Mouse (Mus musculus) heart, embryonic 12.5 days (tissue): Measurements from ENCODE around the gene Btbd9. TPM values are rescaled to one million over a fixed set of nuclear protein-coding genes. Genes with fewer than 3 reads are reported as not detected.
"Not testable (repeated sequence)": the region's sequence is repeated elsewhere in the genome, so short reads cannot be mapped to it uniquely, and the experiment has no call there.

Source experiments
- ATAC-seq: fragments of 200-750 bp; cut with Nextera tagmentation; 2 replicates; pipeline ENCODE4 v1.8.0; 2017; ENCODE audit warnings: moderate TSS enrichment, moderate library complexity; ENCODE audit not compliant: insufficient number of reproducible peaks, low FRiP score
- H3K27ac ChIP-seq: fragments of 300-500 bp; sonication (generic); 2 replicates; pipeline ENCODE4 v1.5.1; 2016; ENCODE audit warnings: mild to moderate bottlenecking, moderate library complexity; ENCODE audit not compliant: poor library complexity, severe bottlenecking
- H3K27me3 ChIP-seq: fragments of 300-500 bp; sonication (generic); replicated peaks from 2 replicates; pipeline ENCODE4 v1.6.1; 2016; ENCODE audit warnings: mild to moderate bottlenecking, moderate library complexity
- H3K36me3 ChIP-seq: fragments of 300-500 bp; sonication (generic); 2 replicates; pipeline ENCODE4 v1.6.1; 2016; ENCODE audit warnings: mild to moderate bottlenecking, moderate library complexity
- H3K4me1 ChIP-seq: fragments of 300-500 bp; sonication (generic); replicated peaks from 2 replicates; pipeline ENCODE4 v1.6.1; 2016; ENCODE audit warnings: mild to moderate bottlenecking
- H3K4me2 ChIP-seq: fragments of 300-500 bp; sonication (generic); 2 replicates; pipeline ENCODE4 v1.6.1; 2016; ENCODE audit warnings: mild to moderate bottlenecking, moderate library complexity
- H3K4me3 ChIP-seq: fragments of 300-500 bp; sonication (generic); 2 replicates; pipeline ENCODE4 v1.5.1; 2016; ENCODE audit warnings: mild to moderate bottlenecking
- H3K9ac ChIP-seq: fragments of 300-500 bp; sonication (generic); 2 replicates; pipeline ENCODE4 v1.6.1; 2016; ENCODE audit warnings: mild to moderate bottlenecking, moderate library complexity
- H3K9me3 ChIP-seq: fragments of 300-500 bp; sonication (generic); replicated peaks from 2 replicates; pipeline ENCODE4 v1.6.1; 2016; ENCODE audit warnings: mild to moderate bottlenecking, moderate library complexity
- WGBS: fragments of 180-500 bp; shearing (Covaris S2); methylation state at CpG from one replicate; pipeline ENCODE4 v1.1.7; 2016; 5-methylcytosine and 5-hydroxymethylcytosine counted together
- polyA plus RNA-seq: library from polyadenylated mRNA; unstranded; fragments of >200 nt; fragmentation: Nextera tagmentation; extraction: Ambion mirVana; gene quantifications from 2 replicates; pipeline ENCODE4 v1.2.1, GENCODE M21; 2016

The Btbd9 gene
- polyA plus RNA-seq, 1 experiment from 2014 or later, result 42.0 TPM

- no peak for ATAC-seq
- 51% methylated on average over 6 of the region's 6 CpGs for WGBS
- Histone ChIP-seq H3K4me3 (no peak overlapping the region), H3K9me3 (no peaks in the 10 kb centered on the region), H3K4me1 (peaks cover 23% of the 10 kb centered on the region), H3K27ac (no peak overlapping the region), H3K36me3 (peaks cover 8% of the 10 kb centered on the region), H3K27me3 (no peaks in the 10 kb centered on the region), H3K4me2 (no peak overlapping the region), H3K9ac (no peak overlapping the region)
These were observed 50.6 kb downstream of the Btbd9 start for GRCm38 (mm10) chr17:30525405-30526295.

GRCm38 (mm10) chr17:30524451-30524850, 51.8 kb downstream of the Btbd9 start:
- Histone ChIP-seq H3K4me1 (peaks cover 23% of the 10 kb centered on the region), H3K4me2 (no peak overlapping the region), H3K27ac (no peak overlapping the region), H3K9ac (no peak overlapping the region), H3K27me3 (no peaks in the 10 kb centered on the region), H3K36me3 (peaks cover 8% of the 10 kb centered on the region), H3K4me3 (no peak overlapping the region), H3K9me3 (no peaks in the 10 kb centered on the region)
- WGBS, result 72% methylated on average over 7 of the region's 7 CpGs
- ATAC-seq, result no peak

- ATAC-seq, result no peak
- Histone ChIP-seq H3K9me3 (peaks cover 4% of the 10 kb centered on the region; the same call in 1 of the 2 replicates), H3K4me2 (no peak overlapping the region), H3K9ac (no peak overlapping the region), H3K27me3 (no peaks in the 10 kb centered on the region), H3K4me3 (no peak overlapping the region), H3K27ac (no peak overlapping the region), H3K4me1 (peaks cover 23% of the 10 kb centered on the region), H3K36me3 (peaks cover 8% of the 10 kb centered on the region)
- 64% methylated on average over 2 of the region's 2 CpGs for whole genome bisulfite sequencing
These were observed 52.5 kb downstream of the Btbd9 start for GRCm38 (mm10) chr17:30523783-30524182.

DNA sequence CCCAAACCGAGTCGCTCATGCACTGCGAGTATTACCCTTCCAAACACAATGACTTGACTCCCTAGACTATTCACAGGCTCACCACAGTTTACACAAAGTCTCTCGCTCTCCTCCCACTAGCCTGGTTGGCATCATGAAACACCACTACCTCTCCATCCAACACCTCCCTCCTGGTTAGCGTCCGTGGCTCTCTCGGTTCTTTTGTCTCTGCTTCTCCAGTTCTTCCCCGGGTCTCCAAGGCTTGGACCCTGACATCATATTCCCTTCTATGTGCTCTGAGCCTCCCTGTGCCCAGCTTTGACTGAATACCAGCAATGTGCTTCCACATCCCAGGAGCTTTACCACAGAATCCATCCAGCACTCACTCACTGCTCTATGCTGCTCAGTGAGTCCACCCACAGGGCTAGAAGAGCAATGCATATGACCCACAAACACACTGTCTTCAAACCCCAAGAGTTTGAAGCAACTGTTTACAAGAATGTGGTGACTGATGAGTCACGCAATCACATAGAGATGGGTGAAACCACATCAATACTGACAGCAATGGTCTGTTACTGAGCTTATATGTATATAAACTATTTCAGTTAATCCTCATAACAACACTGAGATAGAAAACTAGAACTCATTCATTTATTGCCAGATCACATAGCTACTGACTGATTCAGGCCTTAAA, 53.7 kb downstream of the Btbd9 start:
- no peak overlapping the region for H3K4me3 ChIP-seq
- no peak overlapping the region for H3K9ac ChIP-seq
- H3K9me3 ChIP-seq, result peaks cover 7% of the 10 kb centered on the region; the same call in 1 of the 2 replicates
- H3K27ac ChIP-seq, result no peak overlapping the region
- no peak overlapping the region for H3K4me2 ChIP-seq
- H3K27me3 ChIP-seq, result no peaks in the 10 kb centered on the region
- 91% methylated on average over 9 of the region's 9 CpGs for WGBS
- no peak for ATAC-seq
- peaks cover 9% of the 10 kb centered on the region for H3K36me3 ChIP-seq
- H3K4me1 ChIP-seq, result peaks cover 23% of the 10 kb centered on the region

GRCm38 (mm10) chr17:30519172-30519512, 57.1 kb downstream of the Btbd9 start:
- H3K27me3 ChIP-seq, H3K27ac ChIP-seq, H3K9ac ChIP-seq, ATAC-seq, H3K4me2 ChIP-seq, H3K4me3 ChIP-seq, H3K9me3 ChIP-seq: not testable (repeated sequence)
- peaks cover 12% of the 10 kb centered on the region for H3K4me1 ChIP-seq
- 81% methylated on average over 2 of the region's 2 CpGs for WGBS
- H3K36me3 ChIP-seq, result peaks cover 21% of the 10 kb centered on the region

GRCm38 (mm10) chr17:30518431-30519171, 57.7 kb downstream of the Btbd9 start:
- no peak overlapping the region for H3K4me3 ChIP-seq
- no peak overlapping the region for H3K4me2 ChIP-seq
- no peaks in the 10 kb centered on the region for H3K27me3 ChIP-seq
- peaks cover 11% of the 10 kb centered on the region for H3K4me1 ChIP-seq
- ATAC-seq, result no peak
- H3K36me3 ChIP-seq, result peaks cover 21% of the 10 kb centered on the region
- peaks cover 7% of the 10 kb centered on the region; the same call in 1 of the 2 replicates for H3K9me3 ChIP-seq
- H3K9ac ChIP-seq, result no peak overlapping the region
- 78% methylated on average over 8 of the region's 8 CpGs for WGBS
- no peak overlapping the region for H3K27ac ChIP-seq

GRCm38 (mm10) chr17:30516580-30517340, 59.5 kb downstream of the Btbd9 start:
- Histone ChIP-seq H3K27ac (no peak overlapping the region), H3K4me3 (no peak overlapping the region), H3K4me1 (peaks cover 4% of the 10 kb centered on the region), H3K36me3 (peaks cover 27% of the 10 kb centered on the region), H3K4me2 (no peak overlapping the region), H3K27me3 (no peaks in the 10 kb centered on the region), H3K9ac (no peak overlapping the region), H3K9me3 (peaks cover 7% of the 10 kb centered on the region; the same call in 1 of the 2 replicates)
- ATAC-seq, result no peak
- WGBS, result 87% methylated on average over 10 of the region's 10 CpGs

- H3K4me2 ChIP-seq, result no peak overlapping the region
- H3K27me3 ChIP-seq, result no peaks in the 10 kb centered on the region; the same call in 1 of the 2 replicates
- no peak overlapping the region for H3K9ac ChIP-seq
- peaks cover 4% of the 10 kb centered on the region for H3K4me1 ChIP-seq
- 90% methylated on average over 8 of the region's 8 CpGs for WGBS
- peaks cover 7% of the 10 kb centered on the region; the same call in 1 of the 2 replicates for H3K9me3 ChIP-seq
- H3K4me3 ChIP-seq, result no peak overlapping the region
- no peak for ATAC-seq
- H3K36me3 ChIP-seq, result peaks cover 30% of the 10 kb centered on the region
- H3K27ac ChIP-seq, result no peak overlapping the region
These were observed 60.9 kb downstream of the Btbd9 start for GRCm38 (mm10) chr17:30515401-30515800.

- no peak overlapping the region for H3K9ac ChIP-seq
- no peak for ATAC-seq
- H3K27ac ChIP-seq, result no peak overlapping the region
- WGBS, result 92% methylated on average over 9 of the region's 9 CpGs
- no peaks in the 10 kb centered on the region; the same call in 1 of the 2 replicates for H3K27me3 ChIP-seq
- peaks cover 27% of the 10 kb centered on the region for H3K36me3 ChIP-seq
- H3K4me3 ChIP-seq, result no peak overlapping the region
- no peaks in the 10 kb centered on the region for H3K9me3 ChIP-seq
- peaks cover 24% of the 10 kb centered on the region for H3K4me1 ChIP-seq
- H3K4me2 ChIP-seq, result no peak overlapping the region
These were observed 63.3 kb downstream of the Btbd9 start for GRCm38 (mm10) chr17:30513034-30513433.

DNA sequence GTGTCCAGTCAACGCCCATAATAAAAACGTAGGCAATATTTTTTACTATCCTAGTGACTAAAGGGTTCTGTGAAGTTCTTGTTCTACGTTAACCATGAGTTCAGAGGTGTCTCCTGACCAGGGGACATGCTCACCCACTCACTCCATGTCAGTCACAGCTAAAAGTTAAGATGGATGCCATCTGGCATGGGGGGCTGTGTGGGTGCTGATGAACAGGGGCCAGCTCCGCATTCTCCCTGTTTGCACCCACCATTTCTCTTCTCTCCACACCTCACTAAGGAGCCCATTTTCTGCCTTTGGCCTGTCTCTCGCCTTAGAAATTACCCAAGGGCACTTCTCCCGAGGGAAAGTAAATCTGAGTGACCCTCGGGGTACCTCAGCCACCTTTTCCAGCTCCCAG, 63.8 kb downstream of the Btbd9 start:
- no peak overlapping the region for H3K27ac ChIP-seq
- H3K4me3 ChIP-seq, result no peak overlapping the region
- H3K36me3 ChIP-seq, result peaks cover 27% of the 10 kb centered on the region
- H3K9me3 ChIP-seq, result no peaks in the 10 kb centered on the region
- WGBS, result 82% methylated on average over 7 of the region's 7 CpGs
- H3K9ac ChIP-seq, result no peak overlapping the region
- peaks cover 27% of the 10 kb centered on the region for H3K4me1 ChIP-seq
- H3K4me2 ChIP-seq, result no peak overlapping the region
- no peaks in the 10 kb centered on the region; the same call in 1 of the 2 replicates for H3K27me3 ChIP-seq
- ATAC-seq, result no peak
